14 mouse cellular contexts compared by ENCODE assay signal in genomic region chr13:48609106-48609505, GRCm38 (mm10). TPM values are rescaled to one million over a fixed set of nuclear protein-coding genes. Genes with fewer than 3 reads are reported as not detected.
"Had no signal": no experiment of that assay in that cellular context is flagged by ENCODE, and none has a peak within 500 bp of the region (broad histone marks: within the 10 kb centered on the region; RNA-seq: fewer than 3 reads in every experiment).

No protein-coding gene starts in this region.

- DNase-seq: kidney, adult 18-20 months; kidney, postnatal 10 days; kidney, postnatal 4 days; liver; liver, embryonic 13.5 days; liver, postnatal 0 days; lung, postnatal 14 days; right cerebral cortex, postnatal 4 days; spleen, adult 18-20 months; thymus, postnatal 36 days had no signal

RNA-seq across cellular contexts. Expression of gene Barx1, which starts 53.7 kb away (rescaled TPM):
- total RNA-seq: layer of hippocampus, postnatal 25 days; left cerebral cortex, adult 8-10 months; monocyte, adult 5-6 weeks; neutrophil, adult 5-6 weeks had no signal
